Mouse (Mus musculus): ENCODE results near the gene Syt2. TPM values are rescaled to one million over a fixed set of nuclear protein-coding genes. Genes with fewer than 3 reads are reported as not detected.

Gene Syt2
- 0.58 and 1.0 TPM in 2 replicates for polyA plus RNA-seq (2014; fragmentation: Nextera tagmentation; extraction: Ambion mirVana)

GRCm38 (mm10) chr1:134646261-134646962, at the start of gene Syt2:
Gene Syt2, plus strand, starts transcription at chr1:134646677.
- under 1% methylated on average over 60 of the region's 63 CpGs for WGBS
- peaks cover 66% of the 10 kb centered on the region for H3K27me3 ChIP-seq (ENCODE audit: insufficient read depth, low read length)

DNA sequence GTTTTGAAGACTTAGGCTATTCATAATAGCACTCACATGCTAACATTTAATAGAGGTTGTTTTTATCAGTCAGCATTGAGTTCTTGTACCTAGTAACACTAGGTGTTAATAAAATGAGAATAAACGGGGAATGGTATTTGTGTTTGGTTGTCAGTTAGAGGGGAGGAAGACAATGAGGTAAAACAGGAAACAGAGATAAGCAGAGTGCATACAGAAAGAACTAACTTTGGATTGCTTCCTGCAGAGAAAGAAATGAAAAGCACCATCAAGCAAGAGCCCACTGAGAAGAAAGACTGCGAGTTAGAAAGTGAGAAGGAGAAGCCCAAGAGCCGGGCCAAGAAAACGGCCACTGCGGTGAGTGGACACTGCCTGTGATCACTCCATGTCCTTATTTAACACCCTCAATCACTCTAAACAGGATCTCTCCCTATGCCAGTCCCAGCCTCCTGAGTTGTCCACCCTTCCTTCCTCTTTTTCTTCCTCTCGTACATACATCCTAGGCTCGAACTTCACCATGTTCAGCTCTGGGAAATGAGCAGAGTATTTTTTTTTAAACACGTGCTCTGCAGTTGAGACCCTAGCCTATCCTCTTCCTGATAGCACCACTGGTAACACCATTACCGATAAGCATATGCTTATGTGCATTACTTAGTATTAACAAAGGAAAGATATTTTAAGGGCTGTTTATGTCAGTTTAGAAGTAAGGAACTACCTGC, 49.0 kb upstream of the Syt2 start:
- no peak overlapping the region for H3K4me2 ChIP-seq
- no peak overlapping the region for H3K9ac ChIP-seq
- ATAC-seq (ENCODE audit: insufficient read depth), result no peak
- WGBS, result 77% methylated on average over 9 of the region's 9 CpGs
- no peak for TF ChIP-seq CTCF (IDR thresholded peaks at IDR 0.05; ENCODE audit: low read depth)
- H3K27ac ChIP-seq (ENCODE audit: low read depth), result no peak overlapping the region
- H3K27me3 ChIP-seq (ENCODE audit: insufficient read depth, low read length), result no peaks in the 10 kb centered on the region
- no peaks in the 10 kb centered on the region for H3K4me1 ChIP-seq (ENCODE audit: insufficient read depth)
- no peaks in the 10 kb centered on the region for H3K9me3 ChIP-seq (ENCODE audit: low read depth, low read length)
- peaks cover 83% of the 10 kb centered on the region for H3K36me3 ChIP-seq (ENCODE audit: insufficient read depth)
- DNase-seq, result no peak
- H3K4me3 ChIP-seq (ENCODE audit: low read depth, low read length), result no peak overlapping the region

More at GRCm38 (mm10) chr1:134646261-134646962, at the start of gene Syt2:
- H3K4me3 ChIP-seq (ENCODE audit: low read depth, low read length), result peak within 1 kb of the TSS; percentile 50
- H3K36me3 ChIP-seq (ENCODE audit: insufficient read depth), result no peaks in the 10 kb centered on the region
- peaks cover 11% of the 10 kb centered on the region; the same call in 1 of the 2 replicates for H3K4me1 ChIP-seq (ENCODE audit: insufficient read depth)
- no peaks in the 10 kb centered on the region for H3K9me3 ChIP-seq (ENCODE audit: low read depth, low read length)
- peak within 1 kb of the TSS; percentile 44 for H3K9ac ChIP-seq
- ATAC-seq (ENCODE audit: insufficient read depth), result peak; percentile 69
- DNase-seq, result peak; percentile 66
- H3K27ac ChIP-seq (ENCODE audit: low read depth), result no peak within 1 kb of the TSS
- TF ChIP-seq CTCF (IDR thresholded peaks at IDR 0.05; ENCODE audit: low read depth), result no peak
- H3K4me2 ChIP-seq, result peak within 1 kb of the TSS; percentile 92

DNA sequence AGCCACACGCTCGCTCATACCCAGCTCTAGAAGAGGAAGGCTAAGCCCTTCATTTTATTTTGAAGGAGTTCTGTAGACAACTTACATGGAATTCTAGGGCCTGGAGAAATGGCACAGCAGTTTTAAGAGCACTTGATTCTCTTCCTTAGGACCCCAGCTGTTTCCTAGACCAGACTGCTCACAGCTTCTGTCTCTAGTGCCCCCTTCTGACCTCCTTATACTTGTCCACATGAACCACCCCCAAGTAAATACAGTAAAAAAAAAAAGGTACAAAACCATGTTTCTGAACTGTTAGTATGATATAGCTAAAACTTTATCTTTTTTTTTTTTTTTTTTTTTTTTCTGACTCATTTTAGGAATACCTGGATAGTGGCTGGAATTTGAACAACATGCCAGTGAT, 42.4 kb upstream of the Syt2 start:
- 96% methylated on average over 2 of the region's 2 CpGs for WGBS
- no peak overlapping the region for H3K4me2 ChIP-seq
- H3K4me3 ChIP-seq (ENCODE audit: low read depth, low read length), result no peak overlapping the region
- H3K27ac ChIP-seq (ENCODE audit: low read depth), result no peak overlapping the region
- H3K4me1 ChIP-seq (ENCODE audit: insufficient read depth), result no peaks in the 10 kb centered on the region
- H3K36me3 ChIP-seq (ENCODE audit: insufficient read depth), result peaks cover 82% of the 10 kb centered on the region
- H3K9ac ChIP-seq, result no peak overlapping the region
- no peaks in the 10 kb centered on the region for H3K9me3 ChIP-seq (ENCODE audit: low read depth, low read length)
- no peaks in the 10 kb centered on the region for H3K27me3 ChIP-seq (ENCODE audit: insufficient read depth, low read length)
- ATAC-seq (ENCODE audit: insufficient read depth) (no peak), DNase-seq (peak; percentile 5)
- TF ChIP-seq CTCF (IDR thresholded peaks at IDR 0.05; ENCODE audit: low read depth), result no peak

DNA sequence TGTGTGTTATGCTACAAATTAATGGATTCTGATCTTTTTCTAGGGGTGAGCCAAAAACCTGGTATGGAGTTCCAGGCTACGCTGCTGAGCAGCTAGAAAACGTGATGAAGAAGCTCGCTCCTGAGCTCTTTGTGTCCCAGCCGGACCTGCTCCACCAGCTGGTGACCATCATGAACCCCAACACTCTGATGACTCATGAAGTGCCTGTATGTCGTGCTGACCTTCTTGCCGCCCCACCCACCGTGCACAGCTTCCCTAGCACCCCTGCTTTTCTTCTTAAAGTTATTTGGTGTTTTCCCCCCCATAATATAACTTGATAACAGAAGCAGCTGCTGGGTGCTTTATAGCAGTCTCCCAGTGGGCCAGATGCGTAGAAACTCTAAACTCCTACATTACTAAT, 40.8 kb upstream of the Syt2 start:
- H3K4me1 ChIP-seq (ENCODE audit: insufficient read depth), result no peaks in the 10 kb centered on the region
- H3K9me3 ChIP-seq (ENCODE audit: low read depth, low read length), result no peaks in the 10 kb centered on the region
- TF ChIP-seq CTCF (IDR thresholded peaks at IDR 0.05; ENCODE audit: low read depth), result no peak
- 0 out of 2 replicates have a peak, but pooled peaks have one; percentile 17 for ATAC-seq (ENCODE audit: insufficient read depth)
- H3K36me3 ChIP-seq (ENCODE audit: insufficient read depth), result peaks cover 77% of the 10 kb centered on the region
- H3K4me3 ChIP-seq (ENCODE audit: low read depth, low read length), result no peak overlapping the region
- no peaks in the 10 kb centered on the region for H3K27me3 ChIP-seq (ENCODE audit: insufficient read depth, low read length)
- H3K27ac ChIP-seq (ENCODE audit: low read depth), result no peak overlapping the region
- H3K9ac ChIP-seq, result no peak overlapping the region
- no peak overlapping the region for H3K4me2 ChIP-seq
- 45% methylated on average over 8 of the region's 8 CpGs for WGBS
- DNase-seq, result peak; percentile 41

- no peaks in the 10 kb centered on the region for H3K4me1 ChIP-seq (ENCODE audit: insufficient read depth)
- DNase-seq (no peak), ATAC-seq (ENCODE audit: insufficient read depth) (no peak)
- TF ChIP-seq CTCF (IDR thresholded peaks at IDR 0.05; ENCODE audit: low read depth), result no peak
- peaks cover 73% of the 10 kb centered on the region for H3K36me3 ChIP-seq (ENCODE audit: insufficient read depth)
- no peak overlapping the region for H3K4me3 ChIP-seq (ENCODE audit: low read depth, low read length)
- H3K27me3 ChIP-seq (ENCODE audit: insufficient read depth, low read length), result no peaks in the 10 kb centered on the region
- WGBS, result 86% methylated on average over 2 of the region's 2 CpGs
- H3K9ac ChIP-seq, result no peak overlapping the region
- no peak overlapping the region for H3K4me2 ChIP-seq
- H3K9me3 ChIP-seq (ENCODE audit: low read depth, low read length), result no peaks in the 10 kb centered on the region
- H3K27ac ChIP-seq (ENCODE audit: low read depth), result no peak overlapping the region
Measured at GRCm38 (mm10) chr1:134606381-134606780, 40.1 kb upstream of the Syt2 start.

- Histone ChIP-seq H3K27me3 (ENCODE audit: insufficient read depth, low read length) (no peaks in the 10 kb centered on the region), H3K9ac (no peak overlapping the region), H3K4me2 (no peak overlapping the region), H3K4me3 (ENCODE audit: low read depth, low read length) (no peak overlapping the region), H3K27ac (ENCODE audit: low read depth) (no peak overlapping the region), H3K9me3 (ENCODE audit: low read depth, low read length) (no peaks in the 10 kb centered on the region), H3K36me3 (ENCODE audit: insufficient read depth) (peaks cover 72% of the 10 kb centered on the region), H3K4me1 (ENCODE audit: insufficient read depth) (no peaks in the 10 kb centered on the region)
- WGBS, result 93% methylated on average over 1 of the region's 1 CpGs
- DNase-seq (peak; percentile 11), ATAC-seq (ENCODE audit: insufficient read depth) (no peak)
- TF ChIP-seq CTCF (IDR thresholded peaks at IDR 0.05; ENCODE audit: low read depth), result peak; percentile 13; the same call in 1 of the 2 replicates
Measured at GRCm38 (mm10) chr1:134607279-134607678, 39.2 kb upstream of the Syt2 start.

DNA sequence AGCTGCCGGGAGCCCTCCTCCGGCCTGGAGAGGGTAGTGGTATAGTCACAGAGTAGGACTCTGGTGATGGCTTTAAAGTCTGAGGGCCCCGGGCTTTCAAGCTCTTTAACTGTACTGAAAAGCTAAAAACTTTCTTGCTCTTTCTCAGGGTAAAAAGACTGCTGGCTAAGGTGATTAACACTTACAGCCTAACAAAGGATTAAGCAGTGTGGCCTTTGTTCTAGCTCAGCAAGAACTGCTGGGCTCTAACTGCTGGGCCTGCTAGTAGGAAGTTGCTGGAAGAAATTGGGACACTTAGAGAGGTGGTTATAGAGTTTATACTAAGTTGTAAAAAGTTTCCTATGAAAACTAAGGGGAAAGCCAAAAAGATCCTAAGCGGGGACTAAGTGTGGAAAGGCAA, 37.3 kb upstream of the Syt2 start:
- WGBS, result 64% methylated on average over 4 of the region's 4 CpGs

More for the DNA sequence above, 37.3 kb upstream of the Syt2 start:
- no peaks in the 10 kb centered on the region for H3K9me3 ChIP-seq (ENCODE audit: low read depth, low read length)
- H3K4me1 ChIP-seq (ENCODE audit: insufficient read depth), result no peaks in the 10 kb centered on the region
- no peaks in the 10 kb centered on the region for H3K27me3 ChIP-seq (ENCODE audit: insufficient read depth, low read length)
- H3K4me2 ChIP-seq, result no peak overlapping the region
- TF ChIP-seq CTCF (IDR thresholded peaks at IDR 0.05; ENCODE audit: low read depth), result no peak
- ATAC-seq (ENCODE audit: insufficient read depth) (no peak), DNase-seq (no peak)
- H3K9ac ChIP-seq, result no peak overlapping the region
- H3K4me3 ChIP-seq (ENCODE audit: low read depth, low read length), result no peak overlapping the region
- no peak overlapping the region for H3K27ac ChIP-seq (ENCODE audit: low read depth)
- H3K36me3 ChIP-seq (ENCODE audit: insufficient read depth), result peaks cover 73% of the 10 kb centered on the region
